9 mouse cellular contexts compared by ENCODE assay signal in the genomic region with DNA sequence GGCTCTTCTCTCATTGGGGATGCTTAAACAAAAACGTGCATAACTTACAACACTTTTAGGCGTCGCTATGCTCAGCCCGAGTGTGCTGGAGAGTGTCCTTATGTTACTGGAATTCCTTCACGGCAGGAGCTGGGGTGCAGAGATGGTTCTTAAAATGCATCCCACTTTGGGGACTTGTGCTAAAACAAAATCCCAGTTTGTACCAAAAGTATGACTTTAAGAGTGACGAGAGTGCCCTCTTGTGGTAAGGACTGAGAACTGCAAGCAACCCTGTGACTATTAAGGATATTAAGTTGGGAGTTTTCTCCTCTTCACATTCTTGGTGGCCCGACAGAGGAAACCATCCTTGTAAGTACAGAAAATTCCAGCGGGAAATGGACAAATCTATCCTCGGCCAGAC.
DNase-seq lines count a peak whose midpoint lies in the region; ATAC-seq and TF ChIP-seq lines count a peak whose summit lies in the region.
"Had no signal": no experiment of that assay in that cellular context is flagged by ENCODE, and none has a peak within 500 bp of the region (broad histone marks: within the 10 kb centered on the region; RNA-seq: fewer than 3 reads in every experiment).

No protein-coding gene starts in this region.

- no peaks in the 10 kb centered on the region for H3K27me3 ChIP-seq in E14TG2a.4 (ENCODE audit: insufficient read depth, low read length)
- H3K27me3 ChIP-seq in cerebellum, adult 2 months (ENCODE audit: control insufficient read depth, insufficient read depth, low read length): no peaks in the 10 kb centered on the region
- H3K27me3 ChIP-seq in forebrain, postnatal 0 days (ENCODE audit: insufficient read depth, low read length): no peaks in the 10 kb centered on the region
- H3K27me3 ChIP-seq: hindbrain, embryonic 15.5 days had no signal

- no peak for ATAC-seq in cerebellum, adult (ENCODE audit: insufficient number of reproducible peaks, low FRiP score, low TSS enrichment)
- peak; percentile 56 for ATAC-seq in forebrain, postnatal 0 days

- WGBS in cerebellum, adult 2 months: 6% methylated on average over 9 of the region's 9 CpGs
- 16% methylated on average over 9 of the region's 9 CpGs for WGBS in forebrain, postnatal 0 days
- 30% methylated on average over 9 of the region's 9 CpGs for WGBS in lung, adult 2 months

- TF ChIP-seq POLR2A in cerebellum, adult 2 months (IDR thresholded peaks at IDR 0.05; ENCODE audit: borderline replicate concordance, insufficient read depth, low read length): no peak
- TF ChIP-seq POLR2A in lung, adult 2 months (IDR thresholded peaks at IDR 0.05; ENCODE audit: borderline replicate concordance, extremely low read depth, low read depth, low read length): no peak

- H3K4me1 ChIP-seq in E14TG2a.4 (replicated peaks; ENCODE audit: low read depth, low read length): peaks cover 17% of the 10 kb centered on the region
- H3K4me1 ChIP-seq in cerebellum, adult 2 months (ENCODE audit: control insufficient read depth, insufficient read depth, low read length): peaks cover 15% of the 10 kb centered on the region
- peaks cover 4% of the 10 kb centered on the region for H3K4me1 ChIP-seq in forebrain, postnatal 0 days (ENCODE audit: insufficient read depth)
- no peaks in the 10 kb centered on the region for H3K4me1 ChIP-seq in lung, adult 2 months (ENCODE audit: control insufficient read depth, insufficient read depth, low read length)

- peak; percentile 48 for DNase-seq in cerebellum, adult 11 months
- peak; percentile 52 to 66 for DNase-seq in cerebellum, adult 2 months
- DNase-seq in forebrain, postnatal 0 days: peak; percentile 94
- peak; percentile 63 to 78 for DNase-seq in kidney, postnatal 36 days
- DNase-seq in lung, adult 2 months: peak; percentile 49
- DNase-seq in right cerebral cortex, postnatal 36 days (ENCODE audit: low spot score in 2 of 2): peak; percentile 55 to 66

- no peak overlapping the region for H3K4me3 ChIP-seq in E14TG2a.4 (replicated peaks; ENCODE audit: low read length)
- no peak overlapping the region for H3K4me3 ChIP-seq in cerebellum, adult 2 months (replicated peaks; ENCODE audit: insufficient read depth, low read depth, low read length)
- H3K4me3 ChIP-seq in forebrain, postnatal 0 days (ENCODE audit: low read depth, low read length): no peak overlapping the region
- H3K4me3 ChIP-seq in lung, adult 2 months (replicated peaks; ENCODE audit: extremely low read depth, low read depth, low read length): no peak overlapping the region
- H3K4me3 ChIP-seq: hindbrain, embryonic 15.5 days had no signal

- H3K9ac ChIP-seq in forebrain, postnatal 0 days: no peak overlapping the region
- H3K9ac ChIP-seq: hindbrain, embryonic 15.5 days had no signal

- H3K9me3 ChIP-seq in E14TG2a.4 (ENCODE audit: low read length): peaks cover 17% of the 10 kb centered on the region
- no peaks in the 10 kb centered on the region for H3K9me3 ChIP-seq in forebrain, postnatal 0 days (ENCODE audit: low read length)
- H3K9me3 ChIP-seq: hindbrain, embryonic 15.5 days had no signal

- H3K27ac ChIP-seq in cerebellum, adult 2 months (ENCODE audit: insufficient read depth, low read length): no peak overlapping the region
- no peak overlapping the region for H3K27ac ChIP-seq in forebrain, postnatal 0 days (ENCODE audit: low read depth, low read length)
- H3K27ac ChIP-seq: hindbrain, embryonic 15.5 days had no signal

- peak; percentile 66 for TF ChIP-seq CTCF in E14TG2a.4 (conservative IDR thresholded peaks at IDR 0.05; ENCODE audit: low read length)
- peak; percentile 61; the same call in 1 of the 2 replicates for TF ChIP-seq CTCF in cerebellum, adult 2 months (IDR thresholded peaks at IDR 0.05; ENCODE audit: borderline replicate concordance, insufficient read depth, low read depth, low read length)
- peak; percentile 92 for TF ChIP-seq CTCF in forebrain, postnatal 0 days (IDR thresholded peaks at IDR 0.05; ENCODE audit: low read depth)
- peak; percentile 46; the same call in 1 of the 2 replicates for TF ChIP-seq CTCF in lung, adult 2 months (IDR thresholded peaks at IDR 0.05; ENCODE audit: insufficient read depth, low read length)

- peaks cover 16% of the 10 kb centered on the region for H3K36me3 ChIP-seq in E14TG2a.4 (ENCODE audit: insufficient read depth, low read length)
- H3K36me3 ChIP-seq in forebrain, postnatal 0 days (ENCODE audit: insufficient read depth): no peaks in the 10 kb centered on the region
- H3K36me3 ChIP-seq: hindbrain, embryonic 15.5 days had no signal

- peak overlapping the region; percentile 13; the same call in 1 of the 2 replicates for H3K4me2 ChIP-seq in forebrain, postnatal 0 days (ENCODE audit: low read depth)
- H3K4me2 ChIP-seq: hindbrain, embryonic 15.5 days had no signal
